7 mouse cellular contexts compared by ENCODE assay signal in the genomic region with DNA sequence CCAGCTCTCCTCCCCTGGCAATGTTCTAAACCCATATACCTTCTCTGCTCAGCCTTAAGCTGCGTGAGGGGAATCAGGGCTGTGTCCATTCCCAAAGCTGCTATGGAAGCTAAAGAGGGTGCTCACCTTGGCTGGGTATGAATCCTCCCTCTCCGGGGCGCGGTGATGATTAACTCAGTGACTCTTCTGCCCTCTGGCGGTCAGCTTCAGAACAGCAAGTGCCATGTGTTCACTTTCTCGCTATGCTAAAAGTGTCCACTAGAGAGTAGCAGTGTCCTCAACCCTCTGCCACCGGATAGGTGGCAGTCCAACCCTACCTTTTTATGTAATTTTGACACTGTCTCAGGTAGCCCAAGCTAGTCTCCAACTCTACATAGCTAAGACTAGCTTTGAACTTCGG. TPM values are rescaled to one million over a fixed set of nuclear protein-coding genes. Genes with fewer than 3 reads are reported as not detected.
DNase-seq lines count a peak whose midpoint lies in the region; ATAC-seq lines count a peak whose summit lies in the region.

No protein-coding gene starts in this region.

- 3% methylated on average over 8 of the region's 8 CpGs for WGBS in limb, embryonic 10.5 days
- WGBS in midbrain, embryonic 14.5 days, result 3% methylated on average over 8 of the region's 8 CpGs

- H3K27ac ChIP-seq in limb, embryonic 10.5 days, result no peak overlapping the region
- H3K27ac ChIP-seq in midbrain, embryonic 14.5 days (replicated peaks; ENCODE audit: low read depth, low read length), result no peak overlapping the region

- no peaks in the 10 kb centered on the region; the same call in 1 of the 2 replicates for H3K4me1 ChIP-seq in limb, embryonic 10.5 days
- no peaks in the 10 kb centered on the region for H3K4me1 ChIP-seq in midbrain, embryonic 14.5 days (ENCODE audit: control insufficient read depth, insufficient read depth, low read length)

- no peak overlapping the region for H3K4me2 ChIP-seq in midbrain, embryonic 14.5 days (ENCODE audit: low read length)

- ATAC-seq in granulocyte monocyte progenitor cell, adult 5-6 weeks (replicated peaks; ENCODE audit: poor library complexity, severe bottlenecking), result peak; percentile 92
- peak; percentile 73; the same call in 1 of the 2 replicates for ATAC-seq in midbrain, embryonic 14.5 days (ENCODE audit: low FRiP score, low TSS enrichment)

- H3K27me3 ChIP-seq in limb, embryonic 10.5 days (ENCODE audit: low read depth, poor library complexity, severe bottlenecking), result no peaks in the 10 kb centered on the region
- H3K27me3 ChIP-seq in midbrain, embryonic 14.5 days (ENCODE audit: control insufficient read depth, insufficient read depth, low read length), result no peaks in the 10 kb centered on the region

- no peaks in the 10 kb centered on the region for H3K36me3 ChIP-seq in limb, embryonic 10.5 days
- no peaks in the 10 kb centered on the region for H3K36me3 ChIP-seq in midbrain, embryonic 14.5 days (ENCODE audit: control insufficient read depth, insufficient read depth, low read length)

- DNase-seq in adrenal gland, adult 2 months, result peak; percentile 87
- DNase-seq in embryo, embryonic 11.5 days (ENCODE audit: low read depth, low spot score), result peak; percentile 80
- peak; percentile 95 for DNase-seq in kidney, adult 18-20 months
- peak; percentile 91 for DNase-seq in limb, embryonic 10.5 days (ENCODE audit: low spot score)
- peak; percentile 97 for DNase-seq in midbrain, embryonic 14.5 days
- peak; percentile 79 for DNase-seq in spleen, adult 12 weeks (ENCODE audit: low spot score)

- H3K4me3 ChIP-seq in limb, embryonic 10.5 days, result no peak overlapping the region
- no peak overlapping the region for H3K4me3 ChIP-seq in midbrain, embryonic 14.5 days (replicated peaks; ENCODE audit: low read depth, low read length)

- H3K9ac ChIP-seq in midbrain, embryonic 14.5 days (replicated peaks; ENCODE audit: low read length), result no peak overlapping the region

- no peaks in the 10 kb centered on the region for H3K9me3 ChIP-seq in limb, embryonic 10.5 days (replicated peaks)
- no peaks in the 10 kb centered on the region for H3K9me3 ChIP-seq in midbrain, embryonic 14.5 days (ENCODE audit: control insufficient read depth, low read length)

RNA-seq across cellular contexts. Expression of gene Chst3, which starts 26.0 kb away (rescaled TPM):
- under 1 TPM; 0.37 to 0.79 TPM for total RNA-seq in adrenal gland, adult 2 months (2021)
- 1.7 TPM in 2 replicates for polyA plus RNA-seq in adrenal gland, adult 2 months (2012; rRNA removed)
- total RNA-seq in granulocyte monocyte progenitor cell, adult 5-6 weeks (2014; fragmentation: Nextera tagmentation), result not detected in 2 replicates
- total RNA-seq in granulocyte monocyte progenitor cell, adult 5-6 weeks (2017), result not detected in 2 replicates
- 1.4 and 2.0 TPM in 2 replicates for polyA plus RNA-seq in limb, embryonic 10.5 days (2016; fragmentation: Nextera tagmentation; extraction: Ambion mirVana)
- polyA plus RNA-seq in midbrain, embryonic 14.5 days (2014; fragmentation: Nextera tagmentation; extraction: Ambion mirVana), result 0.86 and 0.94 TPM in 2 replicates

RNA-seq across cellular contexts. Expression of gene Psap, which starts 32.4 kb away (rescaled TPM):
- 1,000 to 10,000 TPM; 1,081 to 1,299 TPM for total RNA-seq in adrenal gland, adult 2 months (2021)
- 1,236 and 1,342 TPM in 2 replicates for polyA plus RNA-seq in adrenal gland, adult 2 months (2012; rRNA removed)
- total RNA-seq in granulocyte monocyte progenitor cell, adult 5-6 weeks (2014; fragmentation: Nextera tagmentation), result 263 and 293 TPM in 2 replicates
- 243 and 253 TPM in 2 replicates for total RNA-seq in granulocyte monocyte progenitor cell, adult 5-6 weeks (2017)
- polyA plus RNA-seq in limb, embryonic 10.5 days (2016; fragmentation: Nextera tagmentation; extraction: Ambion mirVana), result 36.2 and 41.0 TPM in 2 replicates
- 129 and 260 TPM in 2 replicates for polyA plus RNA-seq in midbrain, embryonic 14.5 days (2014; fragmentation: Nextera tagmentation; extraction: Ambion mirVana)
